Mouse (Mus musculus) heart, embryonic 11.5 days (tissue): ENCODE data around the gene Olfr1404. TPM values are rescaled to one million over a fixed set of nuclear protein-coding genes. Genes with fewer than 3 reads are reported as not detected.
"Not testable (repeated sequence)": the region's sequence is repeated elsewhere in the genome, so short reads cannot be mapped to it uniquely, and the experiment has no call there.

ENCODE experiments used
- ATAC-seq: fragments of 200-750 bp; cut with Nextera tagmentation; replicated peaks from 2 replicates; pipeline ENCODE4 v1.8.0; 2017; ENCODE audit warnings: moderate library complexity; ENCODE audit not compliant: insufficient number of reproducible peaks, low FRiP score, low TSS enrichment
- H3K27ac ChIP-seq: fragments of 300-500 bp; sonication (generic); 2 replicates; pipeline ENCODE4 v1.5.1; 2014; ENCODE audit warnings: mild to moderate bottlenecking, low read depth, low read length
- H3K27me3 ChIP-seq: fragments of 300-500 bp; sonication (generic); 2 replicates; pipeline ENCODE4 v1.6.1; 2014; ENCODE audit warnings: mild to moderate bottlenecking, low read length, mixed read lengths; ENCODE audit not compliant: control insufficient read depth, insufficient read depth
- H3K36me3 ChIP-seq: fragments of 300-500 bp; sonication (generic); 2 replicates; pipeline ENCODE4 v1.6.1; 2014; ENCODE audit warnings: mild to moderate bottlenecking, low read length, moderate library complexity, mixed read lengths; ENCODE audit not compliant: control insufficient read depth, insufficient read depth
- H3K4me1 ChIP-seq: fragments of 300-500 bp; sonication (generic); 2 replicates; pipeline ENCODE4 v1.6.1; 2014; ENCODE audit warnings: low read length; ENCODE audit not compliant: control insufficient read depth, insufficient read depth
- H3K4me2 ChIP-seq: fragments of 300-500 bp; sonication (generic); 2 replicates; pipeline ENCODE4 v1.6.1; 2014; ENCODE audit warnings: mild to moderate bottlenecking, moderate library complexity
- H3K4me3 ChIP-seq: fragments of 300-500 bp; sonication (generic); 2 replicates; pipeline ENCODE4 v1.5.1; 2014; ENCODE audit warnings: low read depth, low read length
- H3K9ac ChIP-seq: fragments of 300-500 bp; sonication (generic); 2 replicates; pipeline ENCODE4 v1.6.1; 2014; ENCODE audit warnings: mild to moderate bottlenecking, low read depth, low read length, moderate library complexity
- H3K9me3 ChIP-seq: fragments of 300-500 bp; sonication (generic); replicated peaks from 2 replicates; pipeline ENCODE4 v1.6.1; 2016; ENCODE audit warnings: low read length; ENCODE audit not compliant: control insufficient read depth
- WGBS: fragments of 180-500 bp; shearing (Covaris S2); extraction: QIAGEN DNeasy Blood & Tissue Kit; methylation state at CpG from one replicate; pipeline ENCODE4 v1.1.7; 2014; ENCODE audit not compliant: insufficient replicate concordance; 5-methylcytosine and 5-hydroxymethylcytosine counted together
- polyA plus RNA-seq: library from polyadenylated mRNA; unstranded; fragments of >200 nt; fragmentation: Nextera tagmentation; extraction: Ambion mirVana; gene quantifications from 2 replicates; pipeline ENCODE4 v1.2.1, GENCODE M21; 2014

The Olfr1404 gene
- not detected in 2 replicates for polyA plus RNA-seq

GRCm38 (mm10) chr1:173212092-173212491 lies at the start of gene Olfr1404:
Olfr1404 (plus strand) TSS chr1:173212392.
- no peak within 1 kb of the TSS for H3K27ac ChIP-seq
- no peaks in the 10 kb centered on the region for H3K27me3 ChIP-seq
- no peak for ATAC-seq
- H3K4me3 ChIP-seq: no peak within 1 kb of the TSS
- H3K9ac ChIP-seq: no peak within 1 kb of the TSS
- 78% methylated on average over 5 of the region's 5 CpGs for WGBS
- no peaks in the 10 kb centered on the region for H3K9me3 ChIP-seq
- H3K36me3 ChIP-seq: no peaks in the 10 kb centered on the region
- no peak within 1 kb of the TSS for H3K4me2 ChIP-seq
- no peaks in the 10 kb centered on the region for H3K4me1 ChIP-seq

- no peak overlapping the region for H3K4me2 ChIP-seq
- no peaks in the 10 kb centered on the region for H3K9me3 ChIP-seq
- H3K4me1 ChIP-seq: no peaks in the 10 kb centered on the region
- no peaks in the 10 kb centered on the region for H3K36me3 ChIP-seq
- H3K9ac ChIP-seq: no peak overlapping the region
- no peaks in the 10 kb centered on the region for H3K27me3 ChIP-seq
- H3K4me3 ChIP-seq: no peak overlapping the region
- no peak for ATAC-seq
- no peak overlapping the region for H3K27ac ChIP-seq
Observed at GRCm38 (mm10) chr1:173174154-173174842, 37.9 kb upstream of the Olfr1404 start.

GRCm38 (mm10) chr1:173190540-173190939 lies 21.7 kb upstream of the Olfr1404 start, which contains the start of gene Olfr1406:
Olfr1406 (minus strand) TSS chr1:173190640.
- no peak for ATAC-seq
- no peak within 1 kb of the TSS for H3K4me3 ChIP-seq
- no peak within 1 kb of the TSS for H3K4me2 ChIP-seq
- H3K27ac ChIP-seq: no peak within 1 kb of the TSS
- WGBS: 50% methylated on average over 3 of the region's 3 CpGs
- H3K27me3 ChIP-seq: no peaks in the 10 kb centered on the region
- H3K9ac ChIP-seq: no peak within 1 kb of the TSS
- no peaks in the 10 kb centered on the region for H3K9me3 ChIP-seq
- H3K36me3 ChIP-seq: no peaks in the 10 kb centered on the region
- no peaks in the 10 kb centered on the region for H3K4me1 ChIP-seq

DNA sequence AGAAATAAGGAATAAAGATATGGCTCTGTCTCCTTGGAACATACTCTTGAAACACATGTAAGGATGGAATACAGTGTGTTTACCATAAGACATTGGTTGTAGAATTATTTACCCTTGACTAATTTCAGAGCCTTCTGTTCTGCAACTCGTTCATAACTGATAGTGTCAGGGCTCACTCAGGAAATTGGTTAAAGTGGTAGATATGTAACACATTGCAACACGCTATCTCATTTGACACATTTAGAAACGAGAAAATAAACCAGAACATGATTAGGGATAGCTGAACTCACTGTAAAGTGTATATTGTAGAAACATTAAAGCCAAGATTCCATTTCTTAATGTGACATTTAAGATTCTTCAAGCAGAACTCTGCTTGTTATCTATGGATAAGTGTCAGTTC lies 20.1 kb upstream of the Olfr1404 start:
- H3K36me3 ChIP-seq: no peaks in the 10 kb centered on the region
- H3K4me1 ChIP-seq: no peaks in the 10 kb centered on the region
- no peak overlapping the region for H3K4me2 ChIP-seq
- no peak overlapping the region for H3K9ac ChIP-seq
- ATAC-seq: no peak
- H3K9me3 ChIP-seq: no peaks in the 10 kb centered on the region
- H3K4me3 ChIP-seq: no peak overlapping the region
- H3K27ac ChIP-seq: no peak overlapping the region
- no peaks in the 10 kb centered on the region for H3K27me3 ChIP-seq
- 51% methylated on average over 3 of the region's 3 CpGs for WGBS

DNA sequence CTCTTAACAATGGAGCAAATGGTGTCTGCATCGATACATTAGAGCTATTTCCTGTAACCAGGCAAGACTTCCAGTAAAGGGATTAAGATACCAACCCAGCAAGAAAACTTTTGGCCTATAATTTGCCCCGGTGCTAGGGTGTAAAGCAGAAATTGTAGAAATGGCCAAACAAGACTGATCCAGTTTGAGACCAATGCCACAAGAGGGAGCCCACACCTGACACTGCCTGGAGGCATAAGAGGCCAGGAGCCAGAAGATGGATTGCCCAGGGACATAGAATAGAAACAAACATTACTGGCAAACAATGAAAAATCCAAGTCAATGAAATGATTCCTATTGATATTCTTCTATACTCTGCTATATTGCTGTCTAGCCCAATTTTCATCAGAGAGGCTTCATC lies 15.8 kb upstream of the Olfr1404 start:
- Histone ChIP-seq H3K4me2 (no peak overlapping the region), H3K36me3 (no peaks in the 10 kb centered on the region), H3K9ac (no peak overlapping the region), H3K27ac (no peak overlapping the region), H3K27me3 (no peaks in the 10 kb centered on the region), H3K4me3 (no peak overlapping the region), H3K4me1 (no peaks in the 10 kb centered on the region), H3K9me3 (no peaks in the 10 kb centered on the region)
- no peak for ATAC-seq
- 67% methylated on average over 2 of the region's 2 CpGs for WGBS

- H3K9me3 ChIP-seq: no peaks in the 10 kb centered on the region
- no peak within 1 kb of the TSS for H3K27ac ChIP-seq
- H3K4me2 ChIP-seq: no peak within 1 kb of the TSS
- H3K4me1 ChIP-seq: no peaks in the 10 kb centered on the region
- no peak for ATAC-seq
- WGBS: 76% methylated on average over 5 of the region's 5 CpGs
- H3K9ac ChIP-seq: no peak within 1 kb of the TSS
- no peaks in the 10 kb centered on the region for H3K27me3 ChIP-seq
- H3K36me3 ChIP-seq: no peaks in the 10 kb centered on the region
- H3K4me3 ChIP-seq: no peak within 1 kb of the TSS
Observed at GRCm38 (mm10) chr1:173197508-173197907, 14.7 kb upstream of the Olfr1404 start, which contains the start of gene Olfr218. Olfr218 (plus strand) TSS chr1:173197808.

DNA sequence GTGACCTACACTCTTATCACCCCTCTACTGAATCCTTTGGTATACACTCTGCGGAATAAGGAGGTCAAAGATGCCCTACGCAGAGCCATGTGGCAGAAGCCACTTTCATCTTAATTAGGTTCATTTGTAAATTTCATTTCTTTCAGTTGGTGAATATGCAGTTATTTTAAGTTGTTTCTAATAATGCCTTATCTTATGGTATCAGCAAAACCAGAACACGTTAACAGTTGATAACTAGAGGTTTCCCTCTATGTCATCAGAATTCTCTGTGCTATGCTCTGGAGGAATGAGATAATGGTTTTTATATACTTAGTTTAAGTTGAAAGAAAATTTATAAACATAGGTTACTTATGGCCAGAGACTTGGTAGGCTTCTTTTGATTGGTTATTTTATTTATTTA lies 4.3 kb downstream of the Olfr1404 start:
- H3K9ac ChIP-seq: no peak overlapping the region
- no peak overlapping the region for H3K4me2 ChIP-seq
- no peaks in the 10 kb centered on the region for H3K9me3 ChIP-seq
- no peaks in the 10 kb centered on the region for H3K27me3 ChIP-seq
- no peaks in the 10 kb centered on the region for H3K36me3 ChIP-seq
- H3K27ac ChIP-seq: no peak overlapping the region
- no peaks in the 10 kb centered on the region for H3K4me1 ChIP-seq
- no peak for ATAC-seq
- no peak overlapping the region for H3K4me3 ChIP-seq
- 91% methylated on average over 3 of the region's 3 CpGs for WGBS

- Histone ChIP-seq H3K36me3 (no peaks in the 10 kb centered on the region), H3K27ac (no peak within 1 kb of the TSS), H3K4me2 (no peak within 1 kb of the TSS), H3K9me3 (no peaks in the 10 kb centered on the region), H3K27me3 (no peaks in the 10 kb centered on the region), H3K4me1 (no peaks in the 10 kb centered on the region), H3K9ac (no peak within 1 kb of the TSS), H3K4me3 (no peak within 1 kb of the TSS)
- ATAC-seq: no peak
- 82% methylated on average over 2 of the region's 2 CpGs for WGBS
Observed at GRCm38 (mm10) chr1:173227081-173227480, 14.9 kb downstream of the Olfr1404 start, which contains the start of gene Fcer1a. Fcer1a (minus strand) TSS chr1:173227214.

- H3K4me3 ChIP-seq, H3K36me3 ChIP-seq, H3K9me3 ChIP-seq, H3K4me2 ChIP-seq, H3K27me3 ChIP-seq, H3K9ac ChIP-seq, H3K4me1 ChIP-seq, ATAC-seq, H3K27ac ChIP-seq: not testable (repeated sequence)
- 78% methylated on average over 1 of the region's 1 CpGs for WGBS
Observed at GRCm38 (mm10) chr1:173237004-173237403, 24.8 kb downstream of the Olfr1404 start.
